Mouse (Mus musculus): ENCODE results near the gene Kctd8. TPM values are rescaled to one million over a fixed set of nuclear protein-coding genes. Genes with fewer than 3 reads are reported as not detected.
"Not testable (repeated sequence)": the region's sequence is repeated elsewhere in the genome, so short reads cannot be mapped to it uniquely, and the experiment has no call there.

Kctd8 gene
- polyA plus RNA-seq, 1 experiment: not detected

DNA sequence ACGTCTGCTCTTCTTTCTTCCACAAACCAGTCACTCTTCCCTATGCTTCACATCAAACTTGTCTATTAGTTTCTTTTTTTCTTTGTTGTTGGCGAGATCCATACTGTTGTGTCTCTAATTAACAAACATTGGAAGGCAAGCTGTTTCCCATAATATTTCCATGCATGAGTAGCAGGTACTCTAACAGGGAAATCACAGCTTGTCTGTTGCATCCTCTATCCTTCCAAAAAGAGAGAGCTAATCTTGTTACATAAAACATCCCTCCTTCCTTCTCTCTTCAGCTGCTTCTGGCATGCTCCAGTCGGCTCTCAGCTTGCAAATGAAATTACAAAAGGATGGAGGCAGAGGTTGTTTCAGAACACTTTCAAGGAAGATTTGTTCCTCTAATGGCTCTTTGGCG is 107.9 kb downstream of the Kctd8 start:
- no peak overlapping the region for H3K27ac ChIP-seq (ENCODE audit: control insufficient read depth, insufficient read depth, low read depth, low read length)
- TF ChIP-seq CTCF (IDR thresholded peaks at IDR 0.05; ENCODE audit: control insufficient read depth, insufficient read depth, insufficient replicate concordance, low read depth, low read length) (no peak), POLR2A (IDR thresholded peaks at IDR 0.05; ENCODE audit: control insufficient read depth, low read depth, low read length) (no peak)

DNA sequence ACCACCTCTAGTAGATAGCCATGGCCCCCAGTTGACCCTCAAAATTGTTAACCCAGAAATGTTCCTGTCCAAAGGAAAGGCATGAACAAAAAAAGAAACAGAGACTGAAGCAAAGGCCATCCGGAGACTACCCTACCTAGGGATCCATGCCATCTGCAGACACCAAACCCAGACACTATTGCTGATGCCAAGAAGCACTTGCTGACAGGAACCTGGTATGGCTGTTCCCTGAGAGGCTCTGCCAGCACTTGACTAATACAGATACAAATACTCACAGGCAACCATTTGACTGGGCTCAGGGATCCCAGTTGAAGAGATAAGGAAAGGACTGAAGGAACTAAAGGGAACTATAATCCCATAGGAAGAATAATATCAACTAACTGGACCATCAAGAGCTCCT is 109.8 kb downstream of the Kctd8 start:
- not testable (repeated sequence) for H3K27me3 ChIP-seq (ENCODE audit: control insufficient read depth, insufficient read depth, low read length); H3K27ac ChIP-seq (ENCODE audit: control insufficient read depth, insufficient read depth, low read depth, low read length); H3K36me3 ChIP-seq (ENCODE audit: control insufficient read depth, insufficient read depth, low read length); H3K4me3 ChIP-seq (ENCODE audit: control insufficient read depth, low read depth, low read length); H3K4me1 ChIP-seq (ENCODE audit: control insufficient read depth, insufficient read depth, low read length)

More for the DNA sequence above, 107.9 kb downstream of the Kctd8 start:
- no peak overlapping the region for H3K4me3 ChIP-seq (ENCODE audit: control insufficient read depth, low read depth, low read length)
- no peaks in the 10 kb centered on the region for H3K36me3 ChIP-seq (ENCODE audit: control insufficient read depth, insufficient read depth, low read length)
- no peaks in the 10 kb centered on the region for H3K4me1 ChIP-seq (ENCODE audit: control insufficient read depth, insufficient read depth, low read length)
- no peaks in the 10 kb centered on the region for H3K27me3 ChIP-seq (ENCODE audit: control insufficient read depth, insufficient read depth, low read length)

DNA sequence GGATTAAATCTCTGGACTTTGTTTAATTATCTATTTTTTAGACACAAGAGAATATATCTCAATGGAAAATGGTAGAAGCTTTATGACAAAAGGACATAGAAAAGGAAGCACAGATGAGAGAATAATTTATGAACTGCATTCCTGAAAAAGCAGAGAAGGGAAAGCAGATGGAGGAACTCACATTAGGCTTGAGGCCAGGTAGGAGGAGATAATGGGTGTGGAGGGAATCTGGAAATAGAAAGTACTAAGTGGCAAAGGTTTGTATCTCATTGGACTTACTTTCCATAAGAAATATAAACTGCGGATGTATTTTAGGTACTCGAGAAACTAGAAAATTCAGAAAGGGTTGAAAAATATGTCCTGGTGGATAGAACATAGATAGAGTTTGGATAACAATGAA is 114.3 kb downstream of the Kctd8 start:
- no peaks in the 10 kb centered on the region for H3K36me3 ChIP-seq (ENCODE audit: control insufficient read depth, insufficient read depth, low read length)
- H3K4me1 ChIP-seq (ENCODE audit: control insufficient read depth, insufficient read depth, low read length): no peaks in the 10 kb centered on the region
- H3K27me3 ChIP-seq (ENCODE audit: control insufficient read depth, insufficient read depth, low read length): no peaks in the 10 kb centered on the region
- H3K27ac ChIP-seq (ENCODE audit: control insufficient read depth, insufficient read depth, low read depth, low read length): no peak overlapping the region
- TF ChIP-seq CTCF (IDR thresholded peaks at IDR 0.05; ENCODE audit: control insufficient read depth, insufficient read depth, insufficient replicate concordance, low read depth, low read length) (no peak), POLR2A (IDR thresholded peaks at IDR 0.05; ENCODE audit: control insufficient read depth, low read depth, low read length) (no peak)
- no peak overlapping the region for H3K4me3 ChIP-seq (ENCODE audit: control insufficient read depth, low read depth, low read length)

DNA sequence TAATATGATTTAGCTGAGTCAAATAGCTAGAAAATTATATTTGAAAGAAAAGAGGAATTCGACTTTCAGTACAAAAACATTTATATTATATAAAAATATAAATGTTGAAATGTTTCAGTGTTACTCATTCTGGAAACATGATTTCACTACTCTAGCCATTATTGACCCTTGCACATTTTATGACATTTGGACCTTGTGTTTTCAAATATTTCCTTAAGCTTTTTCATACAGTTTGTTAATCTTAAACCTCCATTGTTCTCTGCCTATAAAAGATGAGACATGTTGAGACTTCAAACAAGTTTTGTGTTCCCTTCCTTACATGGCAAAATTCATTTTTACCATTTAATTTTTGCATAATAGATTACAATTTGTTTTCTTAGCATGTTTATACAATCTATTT is 118.9 kb downstream of the Kctd8 start:
- Histone ChIP-seq H3K4me3 (ENCODE audit: control insufficient read depth, low read depth, low read length) (no peak overlapping the region), H3K27me3 (ENCODE audit: control insufficient read depth, insufficient read depth, low read length) (no peaks in the 10 kb centered on the region), H3K36me3 (ENCODE audit: control insufficient read depth, insufficient read depth, low read length) (no peaks in the 10 kb centered on the region), H3K27ac (ENCODE audit: control insufficient read depth, insufficient read depth, low read depth, low read length) (no peak overlapping the region), H3K4me1 (ENCODE audit: control insufficient read depth, insufficient read depth, low read length) (no peaks in the 10 kb centered on the region)
- no peak for TF ChIP-seq POLR2A (IDR thresholded peaks at IDR 0.05; ENCODE audit: control insufficient read depth, low read depth, low read length)
- no peak for TF ChIP-seq CTCF (IDR thresholded peaks at IDR 0.05; ENCODE audit: control insufficient read depth, insufficient read depth, insufficient replicate concordance, low read depth, low read length)

DNA sequence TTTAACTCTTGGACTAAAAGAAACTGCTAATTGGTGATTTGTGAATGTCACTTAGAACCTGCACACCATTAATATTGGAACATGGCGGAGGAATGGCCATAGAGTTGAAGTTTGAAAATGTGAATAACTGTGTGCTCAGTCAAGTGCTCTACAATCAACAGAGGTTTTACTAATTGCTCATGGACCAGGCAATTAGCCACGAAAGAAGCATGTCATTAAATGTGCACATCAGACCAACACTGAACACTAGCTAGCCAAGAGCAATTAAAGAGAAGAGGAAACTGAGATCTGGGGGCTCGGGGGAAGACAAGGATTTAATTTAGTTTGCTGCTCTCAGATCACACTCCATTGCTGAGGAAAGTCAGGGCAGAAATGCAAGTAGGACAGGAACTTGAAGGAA is 126.3 kb downstream of the Kctd8 start:
- no peaks in the 10 kb centered on the region for H3K27me3 ChIP-seq (ENCODE audit: control insufficient read depth, insufficient read depth, low read length)
- H3K4me1 ChIP-seq (ENCODE audit: control insufficient read depth, insufficient read depth, low read length): no peaks in the 10 kb centered on the region
- no peak overlapping the region for H3K4me3 ChIP-seq (ENCODE audit: control insufficient read depth, low read depth, low read length)
- no peak overlapping the region for H3K27ac ChIP-seq (ENCODE audit: control insufficient read depth, insufficient read depth, low read depth, low read length)
- no peak for TF ChIP-seq CTCF (IDR thresholded peaks at IDR 0.05; ENCODE audit: control insufficient read depth, insufficient read depth, insufficient replicate concordance, low read depth, low read length)
- no peak for TF ChIP-seq POLR2A (IDR thresholded peaks at IDR 0.05; ENCODE audit: control insufficient read depth, low read depth, low read length)
- H3K36me3 ChIP-seq (ENCODE audit: control insufficient read depth, insufficient read depth, low read length): no peaks in the 10 kb centered on the region

DNA sequence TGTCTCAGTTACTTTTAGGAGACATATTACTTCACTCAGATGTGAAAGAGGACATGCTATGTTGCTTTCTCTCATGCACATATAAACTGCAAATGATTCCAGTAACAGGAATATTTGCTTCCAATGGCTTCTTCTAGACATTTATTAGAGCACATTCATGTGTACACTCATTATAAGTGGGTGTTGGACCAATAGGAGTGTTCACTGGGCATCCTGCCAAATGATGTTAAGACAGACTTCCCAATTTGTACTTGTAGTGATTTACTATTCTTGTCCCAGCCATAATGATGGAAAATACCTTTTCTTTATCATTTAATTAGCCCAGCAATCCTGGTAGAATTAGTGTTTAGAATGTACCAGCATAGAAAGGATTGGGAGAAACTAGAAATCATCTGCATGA is 132.1 kb downstream of the Kctd8 start:
- H3K27ac ChIP-seq (ENCODE audit: control insufficient read depth, insufficient read depth, low read depth, low read length): no peak overlapping the region
- TF ChIP-seq POLR2A (IDR thresholded peaks at IDR 0.05; ENCODE audit: control insufficient read depth, low read depth, low read length) (no peak), CTCF (IDR thresholded peaks at IDR 0.05; ENCODE audit: control insufficient read depth, insufficient read depth, insufficient replicate concordance, low read depth, low read length) (no peak)
- H3K27me3 ChIP-seq (ENCODE audit: control insufficient read depth, insufficient read depth, low read length): no peaks in the 10 kb centered on the region
- peaks cover 3% of the 10 kb centered on the region; the same call in 1 of the 2 replicates for H3K4me1 ChIP-seq (ENCODE audit: control insufficient read depth, insufficient read depth, low read length)
- H3K4me3 ChIP-seq (ENCODE audit: control insufficient read depth, low read depth, low read length): no peak overlapping the region
- H3K36me3 ChIP-seq (ENCODE audit: control insufficient read depth, insufficient read depth, low read length): no peaks in the 10 kb centered on the region

DNA sequence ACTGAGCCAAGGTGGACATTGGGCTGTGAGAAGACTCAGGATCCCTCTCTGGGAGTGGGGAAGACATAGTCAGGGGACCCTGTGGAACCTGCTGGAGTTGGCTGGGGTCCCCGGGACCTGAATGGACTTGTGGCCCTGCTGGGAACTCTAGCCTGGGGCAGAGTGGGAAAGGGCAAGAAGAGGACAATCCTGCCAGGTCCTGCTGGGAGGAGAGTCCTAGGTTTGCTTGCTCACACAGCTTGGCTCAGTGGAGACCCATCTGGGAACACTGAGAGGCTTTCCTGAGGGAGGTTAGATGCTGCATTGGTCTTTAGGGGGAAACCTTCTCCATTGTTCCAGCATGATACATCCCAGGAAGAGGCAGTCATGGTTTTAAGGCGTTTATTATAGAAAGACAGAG is 133.8 kb downstream of the Kctd8 start:
- H3K36me3 ChIP-seq (ENCODE audit: control insufficient read depth, insufficient read depth, low read length): no peaks in the 10 kb centered on the region
- no peak overlapping the region for H3K27ac ChIP-seq (ENCODE audit: control insufficient read depth, insufficient read depth, low read depth, low read length)
- no peak overlapping the region for H3K4me3 ChIP-seq (ENCODE audit: control insufficient read depth, low read depth, low read length)
- H3K4me1 ChIP-seq (ENCODE audit: control insufficient read depth, insufficient read depth, low read length): peaks cover 3% of the 10 kb centered on the region; the same call in 1 of the 2 replicates
- H3K27me3 ChIP-seq (ENCODE audit: control insufficient read depth, insufficient read depth, low read length): no peaks in the 10 kb centered on the region
- TF ChIP-seq POLR2A (IDR thresholded peaks at IDR 0.05; ENCODE audit: control insufficient read depth, low read depth, low read length) (no peak), CTCF (IDR thresholded peaks at IDR 0.05; ENCODE audit: control insufficient read depth, insufficient read depth, insufficient replicate concordance, low read depth, low read length) (no peak)

DNA sequence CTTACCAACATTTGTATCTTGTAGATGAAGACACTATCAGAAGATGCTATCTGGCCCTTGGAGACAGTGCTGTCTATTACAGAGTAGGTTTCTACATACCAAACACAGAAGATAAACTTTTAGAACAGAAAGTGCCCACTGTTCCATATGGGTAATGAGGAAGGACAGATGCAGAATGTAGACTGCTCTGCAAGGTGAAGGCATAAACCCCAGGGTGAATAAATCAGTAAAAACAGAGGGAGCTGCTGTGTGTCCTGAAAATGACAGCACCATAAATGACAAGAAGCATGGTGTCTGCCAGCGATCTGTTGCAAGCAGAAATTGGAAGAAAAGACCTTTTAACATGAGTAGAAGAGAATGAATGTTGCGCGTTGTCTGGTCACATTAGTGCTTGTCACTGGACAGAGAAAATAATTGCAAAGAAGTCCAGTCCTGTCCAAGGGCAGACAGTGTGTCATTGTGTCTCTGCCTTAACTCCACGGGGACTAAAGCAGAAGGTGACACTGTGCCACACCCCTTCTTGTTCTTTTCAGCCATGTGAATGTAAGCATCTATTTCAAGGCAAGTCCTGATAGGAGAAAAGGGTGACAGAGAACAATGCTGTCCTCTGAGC is 181.5 kb downstream of the Kctd8 start:
- H3K4me3 ChIP-seq (ENCODE audit: control insufficient read depth, low read depth, low read length): no peak overlapping the region
- H3K27ac ChIP-seq (ENCODE audit: control insufficient read depth, insufficient read depth, low read depth, low read length): no peak overlapping the region
- no peaks in the 10 kb centered on the region for H3K36me3 ChIP-seq (ENCODE audit: control insufficient read depth, insufficient read depth, low read length)
- no peaks in the 10 kb centered on the region for H3K4me1 ChIP-seq (ENCODE audit: control insufficient read depth, insufficient read depth, low read length)
- no peak for TF ChIP-seq POLR2A (IDR thresholded peaks at IDR 0.05; ENCODE audit: control insufficient read depth, low read depth, low read length)
- TF ChIP-seq CTCF (IDR thresholded peaks at IDR 0.05; ENCODE audit: control insufficient read depth, insufficient read depth, insufficient replicate concordance, low read depth, low read length): no peak
- no peaks in the 10 kb centered on the region for H3K27me3 ChIP-seq (ENCODE audit: control insufficient read depth, insufficient read depth, low read length)

Data from testis, adult 2 months (tissue).